15 mouse cellular contexts compared by ENCODE assay signal in genomic region chr2:136958697-136959096, GRCm38 (mm10).
"Had no signal": no experiment of that assay in that cellular context is flagged by ENCODE, and none has a peak within 500 bp of the region (broad histone marks: within the 10 kb centered on the region; RNA-seq: fewer than 3 reads in every experiment).

No protein-coding gene starts in this region.

- H3K4me1 ChIP-seq: intestine, embryonic 15.5 days; kidney, embryonic 15.5 days had no signal

- H3K9me3 ChIP-seq: intestine, embryonic 15.5 days; kidney, embryonic 15.5 days; lung, embryonic 15.5 days; megakaryocyte, embryonic 14.5 days; neural tube, embryonic 15.5 days had no signal

- H3K27me3 ChIP-seq: intestine, embryonic 15.5 days; kidney, embryonic 15.5 days; lung, embryonic 15.5 days; megakaryocyte, embryonic 14.5 days; neural tube, embryonic 15.5 days had no signal

- H3K4me3 ChIP-seq: intestine, embryonic 15.5 days; kidney, embryonic 15.5 days; layer of hippocampus, adult 2 months; lung, embryonic 15.5 days; megakaryocyte, embryonic 14.5 days; neural tube, embryonic 15.5 days had no signal

- H3K4me2 ChIP-seq: intestine, embryonic 15.5 days; kidney, embryonic 15.5 days; liver, embryonic 11.5 days; lung, embryonic 15.5 days; neural tube, embryonic 15.5 days had no signal

- H3K27ac ChIP-seq: intestine, embryonic 15.5 days; kidney, embryonic 15.5 days; layer of hippocampus, adult 2 months; lung, embryonic 15.5 days; macrophage; neural tube, embryonic 15.5 days had no signal

- H3K36me3 ChIP-seq: intestine, embryonic 15.5 days; kidney, embryonic 15.5 days; lung, embryonic 15.5 days; neural tube, embryonic 15.5 days had no signal

- ATAC-seq: intestine, embryonic 15.5 days had no signal

- DNase-seq: kidney, adult 18-20 months; kidney, postnatal 4 days; lung, postnatal 14 days; right cerebral cortex, adult 18-20 months; right cerebral cortex, postnatal 25 days; thymus, adult 18-20 months; thymus, postnatal 14 days had no signal

- H3K9ac ChIP-seq: intestine, embryonic 15.5 days; kidney, embryonic 15.5 days; lung, embryonic 15.5 days; neural tube, embryonic 15.5 days had no signal
